Mouse (Mus musculus): ENCODE measurements around the gene Man1a. TPM values are rescaled to one million over a fixed set of nuclear protein-coding genes. Genes with fewer than 3 reads are reported as not detected.

Gene Man1a
- polyA plus RNA-seq, 1 experiment = 3.0 TPM

DNA sequence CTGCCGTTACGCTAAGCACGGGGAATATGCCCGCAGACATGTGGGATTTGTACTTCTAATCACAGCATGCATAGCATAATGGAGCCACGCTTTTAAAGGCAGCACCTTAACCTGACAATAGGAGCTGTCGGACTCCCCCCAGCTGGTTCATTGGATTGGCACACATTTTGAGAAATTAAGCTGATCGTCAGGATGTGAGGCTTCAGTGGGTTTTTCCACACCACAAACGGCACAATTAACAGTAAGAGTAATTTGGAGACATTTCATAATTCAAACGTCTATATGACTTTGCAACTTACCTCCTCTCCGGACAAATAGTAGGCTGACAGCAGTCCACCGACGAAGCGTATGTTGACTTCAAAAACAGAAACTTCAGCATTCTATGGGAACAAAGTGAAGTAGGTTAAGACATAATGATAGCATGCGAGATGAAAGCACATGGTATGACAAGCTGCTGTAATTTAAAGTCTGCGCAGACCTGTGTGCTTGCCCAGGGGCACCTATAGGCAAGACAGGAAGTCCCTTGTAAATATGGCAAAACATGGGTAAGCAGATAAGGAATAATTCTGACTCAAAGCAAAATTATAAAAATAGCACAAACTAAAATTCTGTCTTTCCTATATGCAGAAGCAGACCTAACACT is 62.2 kb downstream of the Man1a start:
- H3ac ChIP-seq (ENCODE audit: control insufficient read depth, insufficient read length) = no peak overlapping the region
- H3K4me3 ChIP-seq = no peak overlapping the region
- TF ChIP-seq POLR2AphosphoS2 (IDR thresholded peaks at IDR 0.05; ENCODE audit: insufficient read length, low read depth) (no peak), MYOD1 (IDR thresholded peaks at IDR 0.05; ENCODE audit: control insufficient read depth in 1 of 3, insufficient read length in 2 of 3, low read depth in 2 of 3) (no peak), USF1 (IDR thresholded peaks at IDR 0.05; ENCODE audit: low read depth) (no peak), REST (IDR thresholded peaks at IDR 0.05; ENCODE audit: insufficient read depth, insufficient read length) (no peak), CEBPB (IDR thresholded peaks at IDR 0.05; ENCODE audit: insufficient read depth, poor library complexity, severe bottlenecking) (no peak), MAX (IDR thresholded peaks at IDR 0.05; ENCODE audit: low read depth) (no peak), POLR2A (IDR thresholded peaks at IDR 0.05; ENCODE audit: insufficient read length, low read depth) (no peak), TCF3 (IDR thresholded peaks at IDR 0.05; ENCODE audit: insufficient read length, low read depth) (no peak), SRF (IDR thresholded peaks at IDR 0.05; ENCODE audit: control insufficient read depth, insufficient read length, low read depth) (no peak), TCF12 (IDR thresholded peaks at IDR 0.05; ENCODE audit: insufficient read depth, poor library complexity, severe bottlenecking) (no peak), E2F4 (IDR thresholded peaks at IDR 0.05; ENCODE audit: insufficient read depth) (no peak), MYOG (IDR thresholded peaks at IDR 0.05; ENCODE audit: control insufficient read depth in 1 of 3, insufficient read depth in 1 of 3, insufficient read length in 2 of 3, low read depth in 2 of 3) (no peak)
- H3K36me3 ChIP-seq (ENCODE audit: control insufficient read depth, insufficient read depth) = no peaks in the 10 kb centered on the region
- no peaks in the 10 kb centered on the region for H3K79me2 ChIP-seq (ENCODE audit: control insufficient read depth, insufficient read depth)
- H3K27me3 ChIP-seq (ENCODE audit: control insufficient read depth, insufficient read depth, insufficient read length) = no peaks in the 10 kb centered on the region
- no peak overlapping the region for H3K4me2 ChIP-seq (ENCODE audit: low read depth)

DNA sequence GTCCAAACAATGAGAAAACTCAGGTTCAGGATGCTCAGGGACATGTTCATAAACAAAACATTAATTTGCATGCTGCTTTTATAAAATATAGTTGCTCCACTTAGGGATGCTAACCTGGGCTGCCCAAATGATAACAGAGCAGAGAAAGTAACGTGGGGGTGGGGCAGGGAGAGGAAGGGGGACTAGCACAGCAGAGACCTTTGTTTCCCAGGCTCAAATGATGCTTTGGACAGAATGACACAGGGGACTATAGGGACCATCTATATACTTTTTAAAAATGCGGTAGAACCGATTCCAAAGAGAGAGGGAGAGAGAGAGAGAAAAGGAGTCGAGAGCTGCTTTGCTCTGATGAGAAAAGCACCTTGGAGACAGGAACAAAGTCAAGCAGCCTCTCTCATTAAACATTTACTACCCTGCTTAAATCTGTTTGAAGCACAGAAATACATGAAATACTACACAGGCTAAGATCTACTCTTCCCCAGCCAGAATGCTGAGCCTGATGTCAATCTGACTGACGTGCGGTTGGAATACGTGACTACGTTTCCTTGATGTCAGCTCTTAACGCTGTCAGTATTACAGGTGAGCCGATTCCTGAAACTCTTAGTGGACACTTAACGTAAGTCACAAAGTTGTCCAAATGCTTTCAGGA is 63.1 kb downstream of the Man1a start:
- no peaks in the 10 kb centered on the region for H3K27me3 ChIP-seq (ENCODE audit: control insufficient read depth, insufficient read depth, insufficient read length)
- H3K4me3 ChIP-seq = no peak overlapping the region
- H3K4me2 ChIP-seq (ENCODE audit: low read depth) = no peak overlapping the region
- no peaks in the 10 kb centered on the region for H3K79me2 ChIP-seq (ENCODE audit: control insufficient read depth, insufficient read depth)
- H3ac ChIP-seq (ENCODE audit: control insufficient read depth, insufficient read length) = no peak overlapping the region
- TF ChIP-seq REST (IDR thresholded peaks at IDR 0.05; ENCODE audit: insufficient read depth, insufficient read length) (no peak), POLR2AphosphoS2 (IDR thresholded peaks at IDR 0.05; ENCODE audit: insufficient read length, low read depth) (no peak), E2F4 (IDR thresholded peaks at IDR 0.05; ENCODE audit: insufficient read depth) (no peak), TCF3 (IDR thresholded peaks at IDR 0.05; ENCODE audit: insufficient read length, low read depth) (no peak), SRF (IDR thresholded peaks at IDR 0.05; ENCODE audit: control insufficient read depth, insufficient read length, low read depth) (no peak)
- H3K36me3 ChIP-seq (ENCODE audit: control insufficient read depth, insufficient read depth) = no peaks in the 10 kb centered on the region

DNA sequence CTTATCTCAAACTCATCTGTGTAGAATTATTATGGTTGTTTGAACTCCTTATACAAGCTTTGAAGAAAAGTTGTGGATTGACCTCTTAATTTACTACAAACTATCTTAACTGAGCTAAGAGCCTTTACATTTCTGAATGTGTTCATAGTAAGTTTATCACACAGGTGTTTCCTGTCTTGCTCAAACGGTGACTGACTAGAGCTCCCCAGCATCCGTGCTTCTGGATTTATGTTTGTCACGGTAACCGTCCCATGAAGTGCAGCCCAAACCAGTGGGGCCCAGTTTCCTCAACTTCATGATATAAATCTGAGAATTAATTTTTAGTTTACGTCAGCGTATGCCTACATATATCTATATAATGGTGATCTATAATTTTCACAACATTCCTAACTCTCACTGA is 67.3 kb downstream of the Man1a start:
- TF ChIP-seq POLR2A (IDR thresholded peaks at IDR 0.05; ENCODE audit: insufficient read length, low read depth) (no peak), POLR2AphosphoS2 (IDR thresholded peaks at IDR 0.05; ENCODE audit: insufficient read length, low read depth) (no peak), MYOG (IDR thresholded peaks at IDR 0.05; ENCODE audit: control insufficient read depth in 1 of 3, insufficient read depth in 1 of 3, insufficient read length in 2 of 3, low read depth in 2 of 3) (no peak), MYOD1 (IDR thresholded peaks at IDR 0.05; ENCODE audit: control insufficient read depth in 1 of 3, insufficient read length in 2 of 3, low read depth in 2 of 3) (no peak)
- no peaks in the 10 kb centered on the region for H3K79me2 ChIP-seq (ENCODE audit: control insufficient read depth, insufficient read depth)
- H3K4me2 ChIP-seq (ENCODE audit: low read depth) = no peak overlapping the region

DNA sequence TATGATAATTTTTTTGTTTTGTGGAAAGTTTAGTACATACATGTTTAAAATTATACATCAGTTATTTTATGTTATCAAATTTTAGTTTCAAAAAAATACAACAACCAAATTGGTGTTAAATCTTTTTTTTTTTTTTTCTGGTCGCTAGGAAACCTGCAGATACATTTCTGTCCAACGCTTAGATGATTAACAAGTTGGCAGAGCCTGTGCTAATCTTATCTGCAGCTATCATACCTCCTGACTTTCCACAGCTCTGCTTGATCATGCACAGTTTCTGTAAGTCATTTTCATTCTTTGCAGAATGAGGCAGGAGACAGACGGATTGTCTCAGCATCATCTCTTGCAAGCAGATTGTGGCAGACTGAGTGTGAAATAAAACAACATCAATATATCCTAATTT is 69.5 kb downstream of the Man1a start:
- no peak overlapping the region for H3K4me2 ChIP-seq (ENCODE audit: low read depth)
- no peaks in the 10 kb centered on the region for H3K79me2 ChIP-seq (ENCODE audit: control insufficient read depth, insufficient read depth)
- TF ChIP-seq POLR2A (IDR thresholded peaks at IDR 0.05; ENCODE audit: insufficient read length, low read depth) = no peak
- no peak for TF ChIP-seq POLR2AphosphoS2 (IDR thresholded peaks at IDR 0.05; ENCODE audit: insufficient read length, low read depth)
- no peak for TF ChIP-seq TCF3 (IDR thresholded peaks at IDR 0.05; ENCODE audit: insufficient read length, low read depth)
- no peak for TF ChIP-seq E2F4 (IDR thresholded peaks at IDR 0.05; ENCODE audit: insufficient read depth)
- TF ChIP-seq MAX (IDR thresholded peaks at IDR 0.05; ENCODE audit: low read depth) = no peak
- TF ChIP-seq CEBPB (IDR thresholded peaks at IDR 0.05; ENCODE audit: insufficient read depth, poor library complexity, severe bottlenecking) = no peak
- no peak for TF ChIP-seq SRF (IDR thresholded peaks at IDR 0.05; ENCODE audit: control insufficient read depth, insufficient read length, low read depth)
- TF ChIP-seq REST (IDR thresholded peaks at IDR 0.05; ENCODE audit: insufficient read depth, insufficient read length) = no peak
- TF ChIP-seq MYOD1 (IDR thresholded peaks at IDR 0.05; ENCODE audit: control insufficient read depth in 1 of 3, insufficient read length in 2 of 3, low read depth in 2 of 3) = no peak
- TF ChIP-seq MYOG (IDR thresholded peaks at IDR 0.05; ENCODE audit: control insufficient read depth in 1 of 3, insufficient read depth in 1 of 3, insufficient read length in 2 of 3, low read depth in 2 of 3) = no peak
- TF ChIP-seq USF1 (IDR thresholded peaks at IDR 0.05; ENCODE audit: low read depth) = no peak
- TF ChIP-seq TCF12 (IDR thresholded peaks at IDR 0.05; ENCODE audit: insufficient read depth, poor library complexity, severe bottlenecking) = no peak
- no peaks in the 10 kb centered on the region for H3K27me3 ChIP-seq (ENCODE audit: control insufficient read depth, insufficient read depth, insufficient read length)
- H3K4me3 ChIP-seq = no peak overlapping the region
- no peak overlapping the region for H3ac ChIP-seq (ENCODE audit: control insufficient read depth, insufficient read length)
- no peaks in the 10 kb centered on the region for H3K36me3 ChIP-seq (ENCODE audit: control insufficient read depth, insufficient read depth)

More for the DNA sequence above, 67.3 kb downstream of the Man1a start:
- H3K27me3 ChIP-seq (ENCODE audit: control insufficient read depth, insufficient read depth, insufficient read length) = no peaks in the 10 kb centered on the region
- H3ac ChIP-seq (ENCODE audit: control insufficient read depth, insufficient read length) = no peak overlapping the region
- no peak overlapping the region for H3K4me3 ChIP-seq
- no peaks in the 10 kb centered on the region for H3K36me3 ChIP-seq (ENCODE audit: control insufficient read depth, insufficient read depth)

DNA sequence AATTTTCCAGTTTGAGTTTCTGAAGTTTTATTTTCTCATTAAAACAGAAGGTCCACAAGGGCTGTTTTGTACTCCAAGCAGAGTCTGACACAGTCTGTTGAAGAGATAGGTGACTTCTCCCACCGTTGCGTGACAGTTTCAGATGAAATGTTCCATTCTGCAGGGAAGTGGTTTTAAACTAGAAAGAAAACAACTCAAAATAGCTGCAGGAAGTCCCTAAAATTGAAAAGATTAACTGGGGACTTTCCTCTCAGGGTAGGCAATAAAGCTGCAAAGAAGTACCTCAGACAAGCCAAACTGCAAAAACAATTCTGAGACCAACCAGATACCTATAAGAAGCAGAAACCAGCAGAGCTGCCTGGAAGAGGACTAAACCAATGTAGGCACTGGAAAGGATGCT is 70.6 kb downstream of the Man1a start:
- Histone ChIP-seq H3K36me3 (ENCODE audit: control insufficient read depth, insufficient read depth) (no peaks in the 10 kb centered on the region), H3K79me2 (ENCODE audit: control insufficient read depth, insufficient read depth) (no peaks in the 10 kb centered on the region), H3K4me2 (ENCODE audit: low read depth) (no peak overlapping the region), H3K27me3 (ENCODE audit: control insufficient read depth, insufficient read depth, insufficient read length) (no peaks in the 10 kb centered on the region), H3ac (ENCODE audit: control insufficient read depth, insufficient read length) (no peak overlapping the region), H3K4me3 (no peak overlapping the region)
- TF ChIP-seq MYOD1 (IDR thresholded peaks at IDR 0.05; ENCODE audit: control insufficient read depth in 1 of 3, insufficient read length in 2 of 3, low read depth in 2 of 3) (no peak), POLR2A (IDR thresholded peaks at IDR 0.05; ENCODE audit: insufficient read length, low read depth) (no peak), MAX (IDR thresholded peaks at IDR 0.05; ENCODE audit: low read depth) (no peak), REST (IDR thresholded peaks at IDR 0.05; ENCODE audit: insufficient read depth, insufficient read length) (no peak), POLR2AphosphoS2 (IDR thresholded peaks at IDR 0.05; ENCODE audit: insufficient read length, low read depth) (no peak), E2F4 (IDR thresholded peaks at IDR 0.05; ENCODE audit: insufficient read depth) (no peak), USF1 (IDR thresholded peaks at IDR 0.05; ENCODE audit: low read depth) (no peak), MYOG (IDR thresholded peaks at IDR 0.05; ENCODE audit: control insufficient read depth in 1 of 3, insufficient read depth in 1 of 3, insufficient read length in 2 of 3, low read depth in 2 of 3) (no peak), TCF3 (IDR thresholded peaks at IDR 0.05; ENCODE audit: insufficient read length, low read depth) (no peak), CEBPB (IDR thresholded peaks at IDR 0.05; ENCODE audit: insufficient read depth, poor library complexity, severe bottlenecking) (no peak), TCF12 (IDR thresholded peaks at IDR 0.05; ENCODE audit: insufficient read depth, poor library complexity, severe bottlenecking) (no peak), SRF (IDR thresholded peaks at IDR 0.05; ENCODE audit: control insufficient read depth, insufficient read length, low read depth) (no peak)
